Mouse (Mus musculus) fat pad, adult 2 months (tissue): ENCODE data around the gene Nsmce1.
A peak's percentile ranks its signal among the peaks of the same experiment; 100 is the strongest.

ENCODE experiments used
- DNase-seq: peaks from one replicate; pipeline ENCODE4 v3.0.0-alpha.2; 2011; ENCODE audit warnings: low read depth, low spot score; ENCODE audit errors: extremely low read depth

The Nsmce1 gene

DNA sequence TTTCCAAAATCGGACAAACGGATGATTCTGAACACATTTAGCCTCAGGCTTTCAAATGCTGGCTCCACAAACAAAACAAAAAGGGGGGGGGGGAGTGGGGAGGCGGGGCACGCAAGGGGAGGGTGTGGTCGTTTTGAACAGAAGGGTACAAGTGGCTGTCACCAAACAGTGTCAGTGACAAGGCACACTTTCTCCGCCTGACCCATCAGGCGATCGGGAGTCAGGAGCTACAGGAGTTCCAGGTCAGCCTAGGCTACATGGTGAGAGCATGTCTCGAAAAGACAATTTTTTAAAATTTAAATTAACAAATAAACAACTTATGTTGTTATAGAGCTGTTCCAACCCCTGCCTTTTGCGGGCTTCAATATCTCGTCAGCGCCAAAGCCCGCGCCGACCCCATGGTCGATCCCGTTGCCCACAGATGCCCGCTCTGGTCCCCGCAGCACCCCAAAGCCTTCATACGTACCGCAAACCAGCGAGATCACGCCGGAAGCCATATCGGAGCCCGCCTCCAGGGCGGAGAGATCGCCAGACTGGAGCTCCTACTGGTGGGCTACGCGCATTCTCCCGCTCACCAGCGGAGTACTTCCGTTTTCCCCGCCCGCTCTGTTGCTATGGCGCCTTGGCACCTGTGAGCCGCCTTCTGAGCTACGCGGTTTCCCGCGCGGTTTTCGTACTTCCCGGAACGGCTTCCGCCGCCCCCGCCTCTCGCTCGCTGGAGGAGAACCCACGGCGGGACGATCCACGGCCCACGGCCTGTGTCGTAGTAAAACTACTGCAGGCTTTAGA is at the start of gene Nsmce1:
Gene Nsmce1, minus strand, starts transcription at position 650 of the 789 bp plus-strand sequence.
- peak; percentile 34 for DNase-seq

DNA sequence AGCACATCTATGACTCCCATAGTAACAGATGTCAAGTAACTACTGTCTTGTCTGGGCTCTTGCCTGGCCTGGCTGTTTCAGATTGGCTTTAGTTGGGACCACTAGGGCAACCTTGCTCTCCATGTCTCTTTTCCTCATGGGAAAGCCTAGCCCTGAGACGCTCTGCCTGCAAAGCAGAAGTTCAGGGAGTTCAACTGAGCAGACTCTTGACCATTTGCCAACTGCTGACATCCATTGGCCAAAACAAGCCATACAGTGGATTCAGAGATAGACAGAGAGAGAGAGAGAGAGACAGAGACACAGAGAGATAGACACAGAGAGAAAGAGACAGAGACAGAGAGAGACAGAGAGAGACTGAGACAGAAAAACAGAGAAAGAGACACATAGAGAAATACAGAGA is 49.6 kb upstream of the Nsmce1 start:
- DNase-seq, result no peak

DNA sequence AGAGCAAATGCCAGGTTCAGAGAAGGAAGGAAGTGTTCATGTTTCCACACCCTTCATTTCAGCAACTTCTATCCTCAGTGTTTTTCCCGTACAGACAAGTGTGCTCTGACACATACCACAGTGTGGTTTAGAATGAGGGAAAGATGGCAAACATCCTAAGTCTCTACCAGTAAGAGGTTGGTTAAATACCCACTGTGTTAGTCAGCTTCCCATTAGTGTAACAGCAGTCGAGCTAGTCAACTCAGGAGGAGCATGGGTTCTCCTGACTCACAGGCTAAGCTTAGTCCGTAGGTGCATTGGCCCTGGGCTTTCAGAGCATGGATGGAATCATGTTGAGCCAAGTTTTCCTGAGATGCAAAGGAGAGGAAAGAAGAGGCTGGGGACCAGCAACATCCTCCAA is 48.0 kb upstream of the Nsmce1 start:
- DNase-seq, result no peak

DNA sequence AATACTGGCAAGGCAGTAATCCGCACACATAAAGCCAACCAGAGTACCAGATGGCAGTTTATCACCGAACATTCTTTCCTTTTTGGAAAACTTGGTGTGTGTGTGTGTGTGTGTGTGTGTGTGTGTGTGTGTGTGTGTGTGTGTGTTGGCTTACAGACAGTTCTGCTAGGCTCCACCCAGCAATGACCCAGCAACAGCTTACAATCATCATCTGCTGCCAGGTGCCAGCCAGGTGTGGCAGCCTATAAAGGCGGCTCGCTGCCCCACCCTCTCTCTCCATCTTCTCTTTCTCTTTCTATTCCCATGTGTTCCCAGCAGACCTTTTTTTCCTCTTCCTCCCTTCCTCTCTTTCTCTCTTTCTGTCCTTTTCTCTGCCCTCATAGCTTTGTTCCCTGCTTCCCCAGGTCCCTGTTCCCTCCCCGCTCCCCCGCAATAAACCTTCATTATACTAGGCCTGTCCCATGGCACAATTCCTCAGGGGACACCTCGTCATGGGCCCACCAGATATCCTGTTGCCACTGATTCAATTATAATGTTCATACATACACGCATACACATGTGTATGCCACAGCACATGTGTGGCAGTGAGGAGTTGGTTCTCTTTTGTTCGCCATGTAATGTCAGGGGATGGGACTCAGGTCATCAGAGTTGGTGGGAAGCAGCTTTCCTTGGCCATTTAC is 36.6 kb upstream of the Nsmce1 start:
- no peak for DNase-seq

DNA sequence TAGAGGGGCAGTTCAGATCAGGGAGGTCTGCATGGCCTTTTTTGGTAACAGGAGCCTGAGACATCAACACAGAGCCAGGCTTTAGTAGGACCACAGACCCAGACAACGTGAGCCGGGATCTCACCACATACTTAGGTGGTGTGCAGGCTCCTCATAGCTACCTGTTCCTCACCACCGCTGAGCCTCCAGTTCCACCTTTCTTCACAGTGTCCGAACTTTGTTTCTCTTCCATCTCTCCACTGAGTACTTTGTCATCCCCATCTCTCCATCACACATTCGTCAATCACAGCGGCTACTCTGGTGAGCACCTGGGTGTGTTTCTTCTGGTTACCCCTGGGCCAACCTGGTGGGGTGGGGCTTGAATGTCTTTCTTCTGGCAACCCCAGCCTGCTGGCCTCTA is 35.8 kb upstream of the Nsmce1 start:
- DNase-seq, result no peak

DNA sequence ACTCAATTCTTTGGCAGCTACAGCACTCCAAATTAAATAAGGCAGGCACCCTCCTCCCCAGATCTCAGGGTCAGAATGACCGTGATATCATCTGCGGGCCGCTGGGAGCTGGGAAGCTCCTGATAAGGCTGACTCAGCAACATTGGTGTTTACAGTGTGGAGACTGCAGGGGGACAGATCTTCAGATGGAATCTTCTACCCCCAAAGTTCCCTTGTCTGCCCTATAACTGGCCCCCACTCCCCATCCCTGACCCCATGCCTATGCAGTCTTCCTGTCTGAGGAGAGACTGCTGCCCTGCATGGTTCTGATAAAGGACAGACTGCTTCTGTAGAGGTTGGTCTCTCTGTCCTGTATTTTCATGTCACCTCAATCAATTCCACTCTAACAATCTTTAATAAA is 31.7 kb upstream of the Nsmce1 start:
- no peak for DNase-seq

DNA sequence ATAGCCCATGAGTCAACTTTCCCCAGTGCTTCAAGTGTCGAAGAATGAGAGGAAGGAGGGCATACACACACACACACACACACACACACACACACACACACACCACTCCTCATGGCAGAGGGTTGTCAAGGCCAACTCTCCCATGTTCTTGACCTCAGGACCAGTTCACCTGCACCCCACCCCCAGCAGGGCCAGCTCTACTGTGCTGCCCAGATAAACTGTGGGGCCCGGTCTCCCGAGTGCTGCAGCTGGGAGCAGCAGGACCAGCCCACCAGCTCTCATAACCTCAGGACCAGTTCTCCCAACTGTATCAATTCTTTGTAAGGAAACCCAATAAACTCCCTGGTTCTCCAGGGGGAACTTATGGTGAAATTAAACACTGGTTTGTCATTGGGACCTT is 28.3 kb upstream of the Nsmce1 start:
- no peak for DNase-seq

DNA sequence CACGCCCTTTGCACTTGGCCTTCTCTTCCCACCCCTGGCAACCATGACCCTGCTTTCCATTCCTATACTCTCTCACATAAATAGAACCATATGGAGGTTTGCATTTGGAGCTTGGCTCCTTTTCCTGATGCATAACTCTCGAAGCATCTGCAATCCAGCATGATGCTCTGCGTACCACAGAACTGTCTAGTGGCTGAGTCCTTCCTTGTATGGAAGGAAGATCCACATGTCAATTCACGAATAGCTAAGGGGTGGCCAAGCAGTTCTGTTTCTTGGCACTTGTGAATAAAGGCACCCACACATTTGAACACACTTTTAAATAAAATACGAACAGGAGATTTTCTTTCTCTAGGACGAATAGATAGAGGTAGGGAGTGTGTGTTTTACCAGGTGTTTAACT is 26.1 kb upstream of the Nsmce1 start:
- no peak for DNase-seq

DNA sequence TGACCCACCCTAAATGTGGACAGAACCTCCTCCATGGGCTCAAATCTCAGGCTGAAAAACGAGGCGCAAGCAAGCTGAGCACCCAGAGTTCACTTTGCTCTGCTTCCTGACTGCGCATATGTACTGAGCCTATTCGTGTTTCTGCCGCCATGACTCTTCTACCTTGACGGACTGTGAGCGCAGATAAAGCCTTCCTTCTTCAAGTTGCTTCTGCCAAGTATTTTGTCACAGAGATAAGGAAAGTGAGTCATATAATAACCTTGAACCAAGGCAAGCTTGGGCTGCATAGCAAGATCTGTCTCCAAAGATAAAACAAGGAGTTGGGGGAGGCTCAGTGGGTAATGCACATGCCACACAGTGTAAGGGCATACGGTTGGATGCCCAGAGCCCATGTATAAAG is 25.3 kb upstream of the Nsmce1 start:
- DNase-seq, result no peak

DNA sequence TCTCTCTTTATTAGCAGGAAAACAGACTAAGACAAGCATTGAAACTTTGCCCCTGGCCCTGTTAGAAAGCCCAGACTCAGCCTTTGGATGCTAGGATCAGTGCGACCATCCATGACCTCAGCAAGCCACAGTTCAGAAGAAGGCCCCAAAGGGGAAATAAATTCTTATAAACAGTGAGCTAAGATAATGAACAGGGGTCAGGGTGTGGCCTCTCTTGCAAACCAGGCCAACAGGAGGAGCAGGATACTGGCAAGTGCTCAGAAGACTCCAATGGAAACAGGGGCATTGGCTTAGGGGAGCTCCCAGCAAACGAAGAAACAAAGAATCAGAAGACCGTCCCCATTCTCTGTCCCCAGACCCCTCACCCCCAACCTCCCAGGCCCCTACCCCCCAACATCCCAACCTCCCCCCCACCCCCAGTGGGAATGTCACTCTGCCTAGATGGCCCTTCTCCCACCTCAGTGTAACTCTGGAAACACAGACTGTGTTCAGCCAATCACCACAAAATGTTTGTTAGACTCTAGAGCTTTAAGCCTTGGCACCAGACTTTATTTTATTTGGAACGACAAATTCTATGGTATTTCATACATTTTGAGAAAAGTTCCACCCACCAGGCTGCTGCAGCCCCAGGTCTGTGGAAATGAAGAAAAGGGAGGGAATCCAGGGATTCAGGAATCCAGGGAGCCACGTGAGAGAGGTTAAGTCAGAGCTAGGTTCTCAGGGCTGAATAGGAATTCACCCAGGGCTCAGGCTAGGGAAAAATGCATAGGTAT is 23.9 kb upstream of the Nsmce1 start:
- no peak for DNase-seq

DNA sequence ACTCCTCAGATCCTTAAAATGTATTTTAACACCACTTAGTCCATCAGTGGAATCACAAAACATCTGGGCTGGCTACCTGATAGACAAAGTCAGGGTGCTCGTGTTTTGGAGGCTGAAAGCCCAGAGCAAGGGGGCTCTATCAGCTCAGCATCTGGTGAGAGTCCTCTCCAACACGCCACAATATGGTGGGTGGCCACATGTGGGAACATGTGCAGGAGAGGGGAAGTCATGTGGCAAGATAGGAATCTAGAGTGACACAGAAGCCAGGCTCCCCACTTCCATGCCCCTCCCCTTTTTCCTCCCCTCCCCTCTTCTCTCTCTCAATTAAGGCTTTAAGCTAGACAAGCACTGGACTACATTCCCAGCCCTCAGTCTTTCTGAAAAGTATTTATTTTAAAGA is 20.5 kb upstream of the Nsmce1 start:
- no peak for DNase-seq

DNA sequence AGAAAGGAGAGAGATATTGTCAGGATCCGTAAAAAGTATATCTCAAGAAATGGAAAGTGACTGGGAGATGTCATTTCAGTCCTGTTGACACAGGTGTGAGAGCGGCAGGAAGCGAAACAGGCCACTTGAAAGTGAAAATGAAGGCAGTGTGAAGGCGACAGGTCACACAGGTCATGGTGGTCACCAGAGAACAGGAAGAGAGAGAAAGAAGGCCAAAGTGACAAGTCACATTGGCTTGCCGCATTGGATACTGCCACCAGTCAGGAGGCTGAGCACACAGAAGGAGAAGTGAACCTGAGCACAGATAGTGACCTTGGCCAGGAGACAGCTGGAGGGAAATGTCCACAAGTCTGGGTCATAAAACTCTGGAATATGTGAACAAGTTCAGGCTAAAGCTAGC is 20.0 kb upstream of the Nsmce1 start:
- no peak for DNase-seq

DNA sequence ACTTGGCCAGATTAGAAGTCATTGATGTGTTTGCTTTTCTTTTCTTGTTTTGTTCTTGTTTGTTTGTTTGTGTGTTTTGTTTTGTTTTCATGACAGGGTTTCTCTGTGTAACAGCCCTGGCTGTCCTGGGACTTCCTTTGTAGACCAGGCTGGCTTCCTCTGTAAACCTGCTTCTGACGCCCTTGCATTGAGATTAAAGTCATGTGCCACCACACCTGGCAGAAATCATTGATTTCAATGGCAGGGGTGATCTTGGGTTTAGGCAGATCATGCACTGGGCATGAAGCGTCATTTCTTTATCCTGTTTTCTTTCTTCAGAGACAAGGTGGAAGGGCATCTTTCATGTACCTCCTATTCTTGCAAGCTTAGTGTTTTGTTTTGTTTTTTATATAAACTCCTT is 15.9 kb upstream of the Nsmce1 start:
- DNase-seq, result no peak

DNA sequence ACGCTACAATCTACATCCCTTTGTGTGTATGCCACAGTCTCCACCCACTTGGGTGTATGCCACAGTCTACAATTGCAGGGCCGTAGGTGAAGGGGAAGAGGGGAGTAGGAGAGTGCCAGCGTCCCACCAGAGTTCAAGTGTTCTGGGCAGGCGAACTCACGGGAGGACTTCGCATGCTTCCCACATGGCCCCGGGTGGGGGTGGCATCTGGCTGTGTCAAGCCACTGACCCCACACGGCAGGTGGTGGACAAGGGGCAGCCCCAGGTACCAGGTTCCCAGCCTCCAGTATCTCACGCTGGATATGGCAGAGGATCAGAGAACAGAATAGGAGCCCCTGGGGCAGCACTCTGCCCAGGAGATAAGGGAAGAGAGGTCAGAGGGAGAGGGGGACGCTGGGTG is 14.2 kb upstream of the Nsmce1 start:
- DNase-seq, result no peak

DNA sequence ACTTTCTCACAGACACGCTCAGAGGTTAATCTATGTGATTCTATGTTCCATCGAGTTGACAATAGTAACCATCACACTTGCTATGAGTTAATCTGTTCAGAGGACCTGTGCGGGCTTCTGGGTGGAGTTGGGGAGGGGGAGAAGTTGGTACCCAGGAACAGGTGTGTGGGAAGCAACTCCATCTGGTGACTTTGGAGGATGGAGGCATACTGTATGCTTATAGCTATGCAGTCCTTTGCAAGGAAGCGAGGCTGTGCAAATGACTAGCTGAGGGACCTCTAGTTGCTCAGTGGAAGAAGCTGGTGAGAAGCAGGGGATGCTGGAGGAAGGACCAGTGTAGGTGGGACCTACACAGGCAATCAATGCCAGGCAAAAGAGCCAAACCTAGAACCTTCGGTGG is 13.2 kb upstream of the Nsmce1 start:
- DNase-seq, result no peak

DNA sequence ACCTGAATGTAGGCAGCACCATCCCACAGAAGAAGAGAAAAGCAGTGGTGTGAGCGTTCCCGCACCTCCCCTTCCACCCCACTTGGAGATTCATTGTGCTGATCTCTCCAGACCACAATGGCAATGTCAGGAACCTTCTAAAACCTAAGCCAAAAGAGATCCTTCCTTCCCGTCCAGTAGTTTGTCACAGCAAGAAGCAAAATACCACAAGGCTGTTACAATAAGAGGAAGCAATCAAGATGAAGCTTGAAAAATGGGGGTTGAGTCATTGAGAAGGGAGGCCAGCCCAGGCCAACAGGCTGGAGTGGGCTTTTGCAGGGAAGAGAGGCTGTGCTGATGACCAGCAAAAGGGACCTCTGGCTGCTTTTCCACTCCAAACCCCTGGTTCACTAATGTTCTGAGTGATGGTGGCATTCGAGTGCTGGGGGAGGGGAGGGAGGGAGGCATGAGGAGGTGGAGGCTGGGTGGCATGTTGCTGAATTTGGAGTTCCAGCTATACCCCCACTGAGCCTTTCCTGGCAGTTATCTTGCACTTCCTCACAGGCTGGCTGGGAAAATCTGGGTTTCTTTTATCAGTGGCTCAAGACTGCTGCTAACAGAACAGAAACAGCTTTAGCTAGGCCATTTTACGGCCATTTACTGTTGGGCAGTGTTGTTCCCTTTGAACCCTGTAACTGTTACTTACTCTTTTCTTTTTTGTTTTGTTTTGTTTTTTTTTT is 12.1 kb upstream of the Nsmce1 start:
- DNase-seq, result no peak

DNA sequence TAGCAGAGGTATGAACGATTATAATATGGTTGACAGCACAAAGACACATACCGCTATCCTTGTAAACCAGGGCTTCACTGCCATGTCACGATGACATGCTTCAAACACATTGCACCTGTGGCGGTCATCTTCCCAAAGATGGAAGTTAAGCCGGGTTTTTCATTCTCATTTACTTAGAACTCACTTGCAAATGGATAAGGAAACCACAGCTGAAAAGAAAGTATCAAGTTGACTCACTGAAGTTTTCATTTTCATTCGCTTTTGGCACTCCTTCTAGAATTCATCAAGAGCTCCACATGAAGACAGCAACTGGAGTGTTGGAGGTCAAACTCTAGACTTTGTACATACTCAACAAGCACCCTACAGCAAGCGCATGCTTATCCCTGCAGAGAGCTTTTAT is 9.5 kb upstream of the Nsmce1 start:
- DNase-seq, result no peak

DNA sequence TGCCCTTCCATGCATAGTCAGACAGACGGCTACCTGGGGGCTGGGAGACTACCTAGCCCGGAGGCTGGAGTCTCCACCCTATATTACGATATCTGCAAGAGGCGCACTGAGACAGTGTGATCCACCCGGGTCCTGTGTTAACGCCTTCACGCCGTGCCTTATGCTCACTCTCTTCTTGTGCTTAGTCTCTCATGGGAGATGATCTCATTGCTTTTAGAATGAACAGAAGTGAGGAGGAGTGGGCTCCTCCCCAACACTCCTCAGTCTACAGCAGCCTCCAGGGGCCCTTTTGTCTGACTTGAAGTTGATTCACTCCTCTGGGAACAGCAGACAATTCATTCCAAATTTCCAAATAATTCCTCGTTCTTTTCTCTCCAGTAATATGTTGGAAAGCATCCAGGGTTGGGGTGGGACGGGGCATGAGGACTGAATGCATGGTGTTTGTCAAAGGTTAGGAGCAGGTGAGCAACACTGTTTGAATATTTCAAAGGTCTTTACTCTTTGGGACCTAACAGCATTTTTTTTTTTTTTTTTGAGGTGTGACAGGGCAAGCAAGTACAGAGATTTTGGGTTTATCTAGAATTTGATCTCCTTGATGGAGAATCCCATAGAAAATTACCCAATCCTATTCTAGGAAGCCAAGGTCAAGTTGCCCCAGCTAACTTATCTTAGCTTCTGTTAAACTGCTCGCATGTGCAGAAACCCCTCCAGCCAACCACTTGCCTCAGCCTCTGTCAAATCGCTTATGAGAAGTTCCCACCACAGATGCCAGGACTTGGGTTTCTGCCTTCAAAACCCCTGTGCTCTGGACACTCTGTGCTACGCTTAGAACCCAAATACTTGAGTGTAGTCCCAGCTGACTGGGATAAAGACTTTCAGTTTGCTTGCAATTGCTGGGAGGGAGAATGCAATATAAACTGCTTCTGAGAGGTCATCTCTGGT is 8.8 kb upstream of the Nsmce1 start:
- DNase-seq, result peak; percentile 28

DNA sequence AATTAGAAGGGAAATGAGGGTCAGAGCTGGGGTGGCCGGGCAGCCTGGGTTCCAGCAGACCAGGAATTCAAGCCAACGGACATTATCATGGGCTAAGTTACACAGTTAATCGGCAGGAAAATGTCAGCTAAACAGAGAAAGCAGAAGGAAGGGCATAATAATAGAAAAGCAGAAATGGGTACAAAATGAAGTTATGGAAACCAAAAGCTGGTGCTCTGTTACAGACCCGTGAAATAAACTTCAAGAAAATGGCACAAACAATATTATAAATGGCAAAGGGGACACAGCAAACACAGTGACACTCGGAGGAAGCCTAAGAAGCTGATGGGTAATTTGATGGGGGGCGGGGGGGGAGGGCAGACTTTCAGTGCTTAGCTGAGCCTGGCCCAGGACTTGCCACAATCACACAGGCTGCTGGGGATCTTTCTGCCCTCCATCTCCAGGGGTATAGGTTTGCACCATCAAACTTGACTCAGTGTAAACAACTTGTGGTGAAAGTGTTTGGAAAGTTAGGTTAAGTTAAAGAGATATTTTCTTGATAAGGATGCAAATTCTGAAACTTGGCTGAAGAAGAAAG is 4.6 kb upstream of the Nsmce1 start:
- no peak for DNase-seq

DNA sequence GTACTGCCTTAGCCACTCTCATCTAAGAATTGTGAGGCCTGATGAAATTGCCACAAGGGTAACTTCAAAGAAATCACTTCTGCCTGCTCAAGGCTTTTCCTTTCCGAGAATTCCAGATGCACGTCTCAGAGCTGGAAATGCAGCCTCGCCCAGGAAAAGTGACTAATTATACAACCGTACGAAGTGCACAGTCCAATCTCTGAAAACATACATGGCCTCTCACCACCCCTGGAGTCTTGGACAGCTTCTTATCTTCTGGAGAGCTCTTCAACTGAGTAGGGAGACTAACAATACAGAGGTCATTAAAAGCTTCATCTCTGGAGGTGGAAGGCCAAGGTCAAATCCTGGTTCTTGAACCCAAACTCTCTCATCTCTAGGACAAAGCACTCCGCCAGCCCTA is 1.2 kb upstream of the Nsmce1 start:
- DNase-seq, result no peak
